Mouse (Mus musculus) stomach, postnatal 0 days (tissue): ENCODE measurements around the gene Gm13695. TPM values are rescaled to one million over a fixed set of nuclear protein-coding genes. Genes with fewer than 3 reads are reported as not detected.
A peak's percentile ranks its signal among the peaks of the same experiment; 100 is the strongest.
"Not testable (repeated sequence)": the region's sequence is repeated elsewhere in the genome, so short reads cannot be mapped to it uniquely, and the experiment has no call there.

ENCODE experiments used
- ATAC-seq: fragments of 200-750 bp; cut with Nextera tagmentation; 2 replicates; pipeline ENCODE4 v1.8.0; 2017; ENCODE audit not compliant: low FRiP score, low TSS enrichment
- DNase-seq: peaks from one replicate; pipeline ENCODE4 v3.0.0-alpha.2; 2016; ENCODE audit warnings: low spot score
- H3K27ac ChIP-seq: fragments of 300-500 bp; sonication (generic); replicated peaks from 2 replicates; pipeline ENCODE4 v1.5.1; 2014; ENCODE audit warnings: mild to moderate bottlenecking, control low read depth
- H3K27me3 ChIP-seq: fragments of 300-500 bp; sonication (generic); 2 replicates; pipeline ENCODE4 v1.6.1; 2014; ENCODE audit warnings: low read length; ENCODE audit not compliant: control insufficient read depth, insufficient read depth
- H3K36me3 ChIP-seq: fragments of 300-500 bp; sonication (generic); 2 replicates; pipeline ENCODE4 v1.6.1; 2014; ENCODE audit warnings: low read length, mixed read lengths; ENCODE audit not compliant: control insufficient read depth, insufficient read depth
- H3K4me1 ChIP-seq: fragments of 300-500 bp; sonication (generic); replicated peaks from 2 replicates; pipeline ENCODE4 v1.6.1; 2014; ENCODE audit warnings: antibody characterized with exemption; ENCODE audit not compliant: control insufficient read depth, insufficient read depth
- H3K4me2 ChIP-seq: fragments of 300-500 bp; sonication (generic); replicated peaks from 2 replicates; pipeline ENCODE4 v1.6.1; 2014; ENCODE audit warnings: low read depth, mild to moderate bottlenecking, control low read depth, moderate library complexity
- H3K4me3 ChIP-seq: fragments of 300-500 bp; sonication (generic); 2 replicates; pipeline ENCODE4 v1.5.1; 2014; ENCODE audit warnings: low read depth, low read length, control low read depth
- H3K9ac ChIP-seq: fragments of 300-500 bp; sonication (generic); 2 replicates; pipeline ENCODE4 v1.6.1; 2014; ENCODE audit warnings: mild to moderate bottlenecking, low read length, control low read depth, mixed read lengths
- H3K9me3 ChIP-seq: fragments of 300-500 bp; sonication (generic); 2 replicates; pipeline ENCODE4 v1.6.1; 2016; ENCODE audit warnings: low read length; ENCODE audit not compliant: control insufficient read depth
- CTCF ChIP-seq: IDR thresholded peaks from 2 replicates; pipeline ENCODE4 v1.5.1; 2016; ENCODE audit warnings: antibody characterized with exemption, low read depth, mild to moderate bottlenecking, moderate library complexity
- EP300 ChIP-seq: optimal IDR thresholded peaks from 2 replicates; pipeline ENCODE3; 2016; ENCODE audit warnings: antibody characterized with exemption
- WGBS: fragments of 180-500 bp; shearing (Covaris S2); extraction: QIAGEN DNeasy Blood & Tissue Kit; methylation state at CpG from one replicate; pipeline ENCODE4 v1.1.7; 2014; 5-methylcytosine and 5-hydroxymethylcytosine counted together
- polyA plus RNA-seq: library from polyadenylated mRNA; unstranded; fragments of >200 nt; fragmentation: Nextera tagmentation; extraction: Ambion mirVana; gene quantifications from 2 replicates; pipeline ENCODE4 v1.2.1, GENCODE M21; 2015

Gene Gm13695
- polyA plus RNA-seq: not detected in 2 replicates

DNA sequence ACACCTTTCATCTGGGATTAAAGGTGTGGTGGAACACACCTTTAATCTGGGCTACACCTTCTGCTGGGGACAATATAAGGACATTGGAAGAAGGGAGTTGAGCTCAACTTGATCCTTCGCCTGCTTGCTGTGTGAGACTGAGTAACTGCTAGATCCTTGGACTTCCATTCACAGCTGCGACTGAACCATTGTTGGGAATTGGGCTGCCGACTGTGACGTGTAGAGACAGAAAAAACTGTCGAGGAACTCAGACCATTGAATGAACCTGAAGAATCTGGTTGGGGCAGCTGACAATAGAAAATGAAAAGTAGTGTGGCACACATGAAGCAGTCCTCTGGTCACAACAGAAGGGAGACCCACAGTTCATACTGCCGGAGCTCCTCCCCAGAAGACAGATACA, at the start of gene Gm13695:
Gm13695 (plus strand) TSS at position 301 of the 400 bp plus-strand sequence.
- H3K27ac ChIP-seq, H3K36me3 ChIP-seq, H3K9ac ChIP-seq, ATAC-seq, H3K27me3 ChIP-seq, H3K4me2 ChIP-seq, DNase-seq, H3K4me1 ChIP-seq, H3K4me3 ChIP-seq, H3K9me3 ChIP-seq: not testable (repeated sequence)
- WGBS: no CpG with 5 or more reads among the region's 6 CpGs

DNA sequence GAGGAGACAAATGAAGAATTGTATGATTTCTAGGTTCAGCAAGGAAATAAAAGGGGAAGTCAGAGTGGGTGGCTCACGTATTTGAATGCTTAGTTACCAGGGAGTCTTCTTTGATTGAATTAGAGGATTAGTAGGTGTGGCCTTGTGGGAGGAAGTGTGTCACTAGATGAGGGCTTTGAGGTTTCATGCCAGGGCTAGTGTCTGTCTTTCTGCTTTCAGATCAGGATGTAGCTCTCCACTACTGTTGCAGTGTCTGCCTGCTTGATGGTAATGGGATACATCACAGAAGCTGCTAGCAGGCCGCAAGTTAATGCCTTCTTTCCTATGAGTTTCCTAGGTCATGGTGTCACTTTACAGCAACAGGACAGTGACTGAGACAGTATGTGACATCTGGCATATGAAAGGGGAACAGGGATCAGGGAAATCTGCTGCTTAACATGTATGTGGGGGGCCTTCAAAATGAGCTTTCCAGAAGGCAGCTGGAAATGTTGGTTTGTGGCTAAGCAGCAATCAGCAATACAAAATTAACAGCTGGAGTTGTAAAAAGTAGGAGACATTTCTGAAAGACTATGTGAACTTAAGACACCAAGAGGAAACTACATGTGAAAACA, 37.5 kb upstream of the Gm13695 start:
- ATAC-seq (no peak), DNase-seq (no peak)
- TF ChIP-seq EP300: no peak
- TF ChIP-seq CTCF: no peak
- Histone ChIP-seq H3K27ac (no peak overlapping the region), H3K9ac (no peak overlapping the region), H3K4me3 (no peak overlapping the region), H3K4me1 (no peaks in the 10 kb centered on the region), H3K9me3 (no peaks in the 10 kb centered on the region), H3K36me3 (no peaks in the 10 kb centered on the region), H3K4me2 (no peak overlapping the region), H3K27me3 (no peaks in the 10 kb centered on the region)
- WGBS: 56% methylated on average over 2 of the region's 2 CpGs

DNA sequence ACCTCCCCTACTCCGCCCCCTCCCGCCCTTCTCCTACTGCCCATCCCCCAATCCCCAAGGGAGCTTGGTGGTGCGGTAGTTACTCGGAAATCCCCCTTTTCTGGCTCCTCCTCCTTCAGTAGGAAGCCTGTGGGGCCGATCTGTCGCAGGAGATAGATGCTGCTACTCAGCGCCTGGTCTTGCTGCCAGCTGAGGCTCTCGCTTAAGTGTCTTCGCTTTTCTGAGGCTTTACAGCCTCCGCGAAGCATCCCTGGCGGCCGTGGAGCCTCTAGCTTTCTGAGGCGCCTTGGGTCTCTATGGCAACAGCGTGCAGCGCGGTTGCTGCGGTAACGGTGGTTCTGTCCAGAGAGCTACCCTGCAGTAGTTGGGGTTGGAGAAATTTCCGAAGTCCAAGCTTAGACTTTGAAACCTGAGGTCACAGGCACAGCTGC, 26.2 kb upstream of the Gm13695 start, which contains the start of gene Zswim2:
Zswim2 (minus strand) TSS at position 298 of the 431 bp plus-strand sequence.
- Histone ChIP-seq H3K9ac (no peak within 1 kb of the TSS), H3K4me1 (no peaks in the 10 kb centered on the region), H3K36me3 (no peaks in the 10 kb centered on the region), H3K4me2 (peak within 1 kb of the TSS; percentile 34), H3K9me3 (no peaks in the 10 kb centered on the region), H3K4me3 (no peak within 1 kb of the TSS), H3K27ac (no peak within 1 kb of the TSS), H3K27me3 (no peaks in the 10 kb centered on the region)
- WGBS: under 1% methylated on average over 20 of the region's 20 CpGs
- DNase-seq (peak; percentile 24), ATAC-seq (peak; percentile 45)
- TF ChIP-seq CTCF: no peak
- TF ChIP-seq EP300: no peak

DNA sequence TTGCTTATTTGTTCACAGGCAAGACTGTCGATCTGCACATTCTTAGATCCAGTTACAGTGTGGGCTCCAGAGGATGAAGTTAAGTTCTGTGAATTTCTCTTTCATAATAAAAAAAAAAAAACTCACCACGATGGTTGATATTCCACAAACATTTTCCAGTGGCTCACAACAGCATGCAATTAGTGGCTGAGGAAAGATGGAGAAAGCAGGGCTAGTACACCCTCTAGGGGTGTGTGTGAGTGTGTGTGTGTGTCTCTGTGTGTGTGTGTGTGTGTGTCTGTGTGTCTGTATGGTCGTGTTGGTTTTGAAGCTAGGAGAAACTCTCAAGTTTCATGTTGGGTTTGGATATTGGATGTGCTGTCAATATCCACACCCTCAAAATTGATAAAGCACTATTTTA, 25.7 kb upstream of the Gm13695 start:
- no peak overlapping the region for H3K27ac ChIP-seq
- no peaks in the 10 kb centered on the region for H3K36me3 ChIP-seq
- no peak overlapping the region for H3K4me3 ChIP-seq
- H3K4me1 ChIP-seq: no peaks in the 10 kb centered on the region
- DNase-seq: no peak
- no peak for ATAC-seq
- H3K9me3 ChIP-seq: no peaks in the 10 kb centered on the region
- 0 out of 2 replicates have a peak overlapping the region, but pooled peaks have one; percentile 34 for H3K4me2 ChIP-seq
- no peak overlapping the region for H3K9ac ChIP-seq
- 33% methylated on average over 3 of the region's 3 CpGs for WGBS
- TF ChIP-seq EP300 (no peak), CTCF (peak; percentile 27)
- H3K27me3 ChIP-seq: no peaks in the 10 kb centered on the region

DNA sequence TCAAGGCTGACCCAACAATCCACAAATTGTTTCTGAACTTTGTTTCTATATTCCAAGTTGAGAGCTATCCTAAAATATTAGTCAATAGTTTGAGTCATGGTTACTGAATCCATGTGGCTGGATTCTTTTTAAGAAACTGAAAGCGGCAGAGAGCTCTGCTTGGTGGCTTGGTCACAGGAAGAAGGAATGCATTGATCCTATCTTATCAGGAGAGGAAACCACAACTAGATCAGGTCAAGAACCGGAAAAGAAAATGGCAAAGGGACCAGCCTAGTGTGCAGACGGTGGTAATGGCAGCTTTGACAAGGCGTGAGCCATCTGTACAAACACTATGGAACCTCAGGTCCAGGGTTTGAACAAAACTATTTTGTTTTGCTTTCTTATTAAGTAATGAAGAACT, 25.3 kb upstream of the Gm13695 start:
- H3K4me1 ChIP-seq: no peaks in the 10 kb centered on the region
- H3K36me3 ChIP-seq: no peaks in the 10 kb centered on the region
- no peaks in the 10 kb centered on the region for H3K27me3 ChIP-seq
- 59% methylated on average over 4 of the region's 4 CpGs for WGBS
- H3K4me2 ChIP-seq: no peak overlapping the region
- ATAC-seq (no peak), DNase-seq (no peak)
- H3K9ac ChIP-seq: no peak overlapping the region
- H3K27ac ChIP-seq: no peak overlapping the region
- no peaks in the 10 kb centered on the region for H3K9me3 ChIP-seq
- no peak overlapping the region for H3K4me3 ChIP-seq
- TF ChIP-seq EP300 (no peak), CTCF (no peak)

DNA sequence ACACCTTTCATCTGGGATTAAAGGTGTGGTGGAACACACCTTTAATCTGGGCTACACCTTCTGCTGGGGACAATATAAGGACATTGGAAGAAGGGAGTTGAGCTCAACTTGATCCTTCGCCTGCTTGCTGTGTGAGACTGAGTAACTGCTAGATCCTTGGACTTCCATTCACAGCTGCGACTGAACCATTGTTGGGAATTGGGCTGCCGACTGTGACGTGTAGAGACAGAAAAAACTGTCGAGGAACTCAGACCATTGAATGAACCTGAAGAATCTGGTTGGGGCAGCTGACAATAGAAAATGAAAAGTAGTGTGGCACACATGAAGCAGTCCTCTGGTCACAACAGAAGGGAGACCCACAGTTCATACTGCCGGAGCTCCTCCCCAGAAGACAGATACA, 11.7 kb upstream of the Gm13695 start, which contains the start of gene Gm13698:
Gm13698 (plus strand) TSS at position 301 of the 400 bp plus-strand sequence.
- not testable (repeated sequence) for H3K4me3 ChIP-seq, ATAC-seq, H3K27me3 ChIP-seq, H3K9ac ChIP-seq, H3K27ac ChIP-seq, H3K4me1 ChIP-seq, DNase-seq, H3K4me2 ChIP-seq, H3K9me3 ChIP-seq, H3K36me3 ChIP-seq
- WGBS: no CpG with 5 or more reads among the region's 6 CpGs

DNA sequence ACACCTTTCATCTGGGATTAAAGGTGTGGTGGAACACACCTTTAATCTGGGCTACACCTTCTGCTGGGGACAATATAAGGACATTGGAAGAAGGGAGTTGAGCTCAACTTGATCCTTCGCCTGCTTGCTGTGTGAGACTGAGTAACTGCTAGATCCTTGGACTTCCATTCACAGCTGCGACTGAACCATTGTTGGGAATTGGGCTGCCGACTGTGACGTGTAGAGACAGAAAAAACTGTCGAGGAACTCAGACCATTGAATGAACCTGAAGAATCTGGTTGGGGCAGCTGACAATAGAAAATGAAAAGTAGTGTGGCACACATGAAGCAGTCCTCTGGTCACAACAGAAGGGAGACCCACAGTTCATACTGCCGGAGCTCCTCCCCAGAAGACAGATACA, 5.9 kb upstream of the Gm13695 start, which contains the start of gene Gm13693:
Gm13693 (plus strand) TSS at position 301 of the 400 bp plus-strand sequence.
- not testable (repeated sequence) for ATAC-seq, H3K27me3 ChIP-seq, H3K36me3 ChIP-seq, H3K9me3 ChIP-seq, DNase-seq, H3K4me2 ChIP-seq, H3K27ac ChIP-seq, H3K4me3 ChIP-seq, H3K9ac ChIP-seq, H3K4me1 ChIP-seq
- WGBS: no CpG with 5 or more reads among the region's 6 CpGs

DNA sequence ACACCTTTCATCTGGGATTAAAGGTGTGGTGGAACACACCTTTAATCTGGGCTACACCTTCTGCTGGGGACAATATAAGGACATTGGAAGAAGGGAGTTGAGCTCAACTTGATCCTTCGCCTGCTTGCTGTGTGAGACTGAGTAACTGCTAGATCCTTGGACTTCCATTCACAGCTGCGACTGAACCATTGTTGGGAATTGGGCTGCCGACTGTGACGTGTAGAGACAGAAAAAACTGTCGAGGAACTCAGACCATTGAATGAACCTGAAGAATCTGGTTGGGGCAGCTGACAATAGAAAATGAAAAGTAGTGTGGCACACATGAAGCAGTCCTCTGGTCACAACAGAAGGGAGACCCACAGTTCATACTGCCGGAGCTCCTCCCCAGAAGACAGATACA, 5.7 kb downstream of the Gm13695 start, which contains the start of gene Gm13696:
Gm13696 (plus strand) TSS at position 301 of the 400 bp plus-strand sequence.
- H3K36me3 ChIP-seq, H3K4me2 ChIP-seq, H3K9me3 ChIP-seq, H3K4me1 ChIP-seq, H3K27me3 ChIP-seq, ATAC-seq, H3K9ac ChIP-seq, DNase-seq, H3K27ac ChIP-seq, H3K4me3 ChIP-seq: not testable (repeated sequence)
- WGBS: no CpG with 5 or more reads among the region's 6 CpGs

DNA sequence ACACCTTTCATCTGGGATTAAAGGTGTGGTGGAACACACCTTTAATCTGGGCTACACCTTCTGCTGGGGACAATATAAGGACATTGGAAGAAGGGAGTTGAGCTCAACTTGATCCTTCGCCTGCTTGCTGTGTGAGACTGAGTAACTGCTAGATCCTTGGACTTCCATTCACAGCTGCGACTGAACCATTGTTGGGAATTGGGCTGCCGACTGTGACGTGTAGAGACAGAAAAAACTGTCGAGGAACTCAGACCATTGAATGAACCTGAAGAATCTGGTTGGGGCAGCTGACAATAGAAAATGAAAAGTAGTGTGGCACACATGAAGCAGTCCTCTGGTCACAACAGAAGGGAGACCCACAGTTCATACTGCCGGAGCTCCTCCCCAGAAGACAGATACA, 11.5 kb downstream of the Gm13695 start, which contains the start of gene Gm13694:
Gm13694 (plus strand) TSS at position 301 of the 400 bp plus-strand sequence.
- not testable (repeated sequence) for H3K36me3 ChIP-seq, H3K4me1 ChIP-seq, DNase-seq, H3K27ac ChIP-seq, H3K9me3 ChIP-seq, ATAC-seq, H3K27me3 ChIP-seq, H3K9ac ChIP-seq, H3K4me2 ChIP-seq, H3K4me3 ChIP-seq
- no CpG with 5 or more reads among the region's 6 CpGs for WGBS
